Mouse (Mus musculus) megakaryocyte, adult 5-6 weeks (primary cell): Measurements from ENCODE around the gene Zcchc7. TPM values are rescaled to one million over a fixed set of nuclear protein-coding genes. Genes with fewer than 3 reads are reported as not detected.
A peak's percentile ranks its signal among the peaks of the same experiment; 100 is the strongest.

Source experiments
- ATAC-seq: 2 replicates; pipeline ENCODE4 v1.8.0; 2016; ENCODE audit warnings: mild to moderate bottlenecking, inconsistent platforms; ENCODE audit not compliant: poor library complexity, severe bottlenecking
- total RNA-seq, 2 experiments: library from RNA; stranded (forward) in 1 of 2; stranded (reverse) in 1 of 2; fragments of 153-499, 151-499 nt in 1 of 2; fragments of 221-1000, 200-1000 nt in 1 of 2; gene quantifications; 2 replicates each; pipeline versions ENCODE4 v1.2.3 to v1.2.4; 2015 to 2017

The Zcchc7 gene
- total RNA-seq, 2 experiments from 2014 or later: 30.9 to 113 TPM

- ATAC-seq: no peak
Observed at GRCm38 (mm10) chr4:44953041-44953440, 197.4 kb downstream of the Zcchc7 start.

- no peak for ATAC-seq
Observed at GRCm38 (mm10) chr4:44958776-44959175, 203.1 kb downstream of the Zcchc7 start.

DNA sequence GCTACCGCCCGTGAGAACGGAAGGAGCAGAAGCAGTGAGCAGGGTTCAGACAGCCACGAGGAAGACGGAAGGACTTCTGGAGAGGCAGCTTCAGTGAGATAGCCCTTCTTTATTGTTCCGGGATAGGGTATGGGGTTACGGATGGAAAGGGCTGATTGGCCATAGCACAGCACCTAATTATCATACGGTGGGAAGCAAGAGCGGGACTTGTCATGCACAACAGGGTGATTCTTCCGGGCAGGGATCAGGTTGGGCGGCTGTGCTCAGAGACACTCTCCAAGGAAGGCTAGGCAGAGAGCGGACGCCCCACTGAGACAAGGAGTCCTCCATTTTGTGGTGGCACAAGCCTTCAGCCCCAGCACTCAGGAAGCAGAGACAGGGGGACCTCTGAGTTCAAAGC lies 203.5 kb downstream of the Zcchc7 start:
- no peak for ATAC-seq

- no peak for ATAC-seq
Observed at GRCm38 (mm10) chr4:44963156-44963555, 207.5 kb downstream of the Zcchc7 start.

DNA sequence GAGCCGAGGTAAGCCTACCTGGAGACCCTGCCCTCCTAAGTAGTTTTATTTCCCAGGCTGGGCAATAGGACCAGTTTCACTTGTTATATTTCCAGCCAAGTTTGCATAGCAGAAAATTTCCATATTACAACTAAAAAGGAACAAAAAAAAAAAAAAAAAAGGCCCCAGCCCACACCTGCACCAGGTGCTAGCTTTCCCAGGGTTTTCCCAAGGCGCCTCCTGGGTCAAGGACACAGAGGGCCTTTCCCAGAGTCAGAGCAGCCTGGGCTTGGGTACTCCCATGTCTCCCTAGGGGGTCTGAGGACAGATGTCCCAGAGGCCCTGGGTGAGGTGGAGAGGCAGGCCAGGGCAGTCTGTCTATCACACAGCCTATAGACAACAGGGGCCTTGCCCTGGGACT lies 209.5 kb downstream of the Zcchc7 start:
- no peak for ATAC-seq

DNA sequence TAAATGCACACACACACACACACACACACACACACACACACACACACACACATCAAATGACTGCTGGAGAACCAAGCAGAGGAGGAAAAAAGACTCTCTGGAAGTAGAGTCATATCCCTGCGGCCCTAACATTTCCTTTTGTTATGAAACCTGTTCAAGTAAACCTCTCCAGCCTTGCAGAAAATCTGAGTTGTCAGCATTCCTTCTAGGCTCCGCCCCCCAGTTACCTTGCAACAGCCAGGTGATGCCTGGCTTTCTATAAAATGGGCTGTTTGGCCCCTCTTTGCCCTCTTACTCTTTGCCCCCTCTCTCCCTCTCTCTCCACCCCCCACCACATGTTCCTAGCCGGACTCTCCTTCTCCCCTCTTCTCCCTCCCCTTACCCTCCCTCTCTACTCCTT lies 210.1 kb downstream of the Zcchc7 start:
- ATAC-seq: no peak

GRCm38 (mm10) chr4:44967402-44967801 lies 211.7 kb downstream of the Zcchc7 start:
- no peak for ATAC-seq

DNA sequence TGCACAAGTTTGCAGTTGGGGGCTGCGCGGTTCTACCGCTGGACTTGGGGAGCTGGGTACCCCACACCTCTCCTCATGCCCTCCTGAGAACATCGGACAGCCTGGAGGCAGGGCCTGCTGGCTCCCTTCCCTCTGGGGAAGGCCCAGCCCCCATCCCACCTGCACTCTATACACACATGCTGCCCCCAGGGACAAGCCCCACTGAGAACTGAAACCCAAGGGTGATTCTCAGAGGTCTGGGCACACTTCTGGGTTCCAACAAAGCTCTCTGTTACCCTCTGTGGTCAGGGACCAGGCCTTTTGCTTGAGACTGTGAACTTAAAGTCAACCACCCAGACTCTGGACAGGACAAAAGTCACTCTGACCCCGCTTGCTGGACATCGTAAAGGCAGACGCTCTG lies 214.4 kb downstream of the Zcchc7 start:
- no peak for ATAC-seq

GRCm38 (mm10) chr4:44970612-44971110 lies 215.0 kb downstream of the Zcchc7 start:
- ATAC-seq: peak; percentile 58; the same call in 1 of the 2 replicates

GRCm38 (mm10) chr4:44973450-44973849 lies 217.8 kb downstream of the Zcchc7 start:
- peak; percentile 95 for ATAC-seq

- ATAC-seq: no peak
Observed at GRCm38 (mm10) chr4:44973871-44974270, 218.2 kb downstream of the Zcchc7 start.

GRCm38 (mm10) chr4:44974331-44974730 lies 218.7 kb downstream of the Zcchc7 start:
- ATAC-seq: no peak

DNA sequence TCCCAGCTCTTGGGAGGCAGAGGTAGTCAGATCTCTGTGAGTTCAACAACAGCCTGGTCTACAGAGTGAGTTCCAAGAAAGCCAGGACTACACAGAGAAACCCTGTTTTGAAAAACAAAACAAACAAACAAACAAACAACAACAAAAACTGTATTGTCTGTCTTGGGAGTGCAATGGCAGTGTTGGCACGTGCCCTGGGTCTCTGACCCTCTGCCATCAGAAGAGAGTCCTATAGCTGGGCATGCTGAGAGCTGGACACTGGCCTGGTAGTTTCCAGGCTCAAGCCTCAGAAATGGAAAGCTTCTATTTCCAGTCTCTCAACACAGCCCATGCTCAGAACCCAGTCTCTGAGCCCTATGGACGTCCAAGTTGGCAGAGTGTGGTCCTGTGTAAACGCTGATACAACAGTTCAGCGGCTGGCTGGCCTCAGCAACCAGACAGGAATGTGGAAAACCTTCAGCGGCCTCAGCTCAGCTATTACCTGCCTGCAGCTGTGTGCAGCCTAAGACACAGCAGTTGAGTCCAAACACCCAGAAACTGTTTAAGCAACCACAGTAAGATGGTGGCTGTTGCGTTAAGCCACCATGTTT lies 220.4 kb downstream of the Zcchc7 start:
- no peak for ATAC-seq

- ATAC-seq: no peak
Observed at GRCm38 (mm10) chr4:44976921-44977710, 221.4 kb downstream of the Zcchc7 start.

DNA sequence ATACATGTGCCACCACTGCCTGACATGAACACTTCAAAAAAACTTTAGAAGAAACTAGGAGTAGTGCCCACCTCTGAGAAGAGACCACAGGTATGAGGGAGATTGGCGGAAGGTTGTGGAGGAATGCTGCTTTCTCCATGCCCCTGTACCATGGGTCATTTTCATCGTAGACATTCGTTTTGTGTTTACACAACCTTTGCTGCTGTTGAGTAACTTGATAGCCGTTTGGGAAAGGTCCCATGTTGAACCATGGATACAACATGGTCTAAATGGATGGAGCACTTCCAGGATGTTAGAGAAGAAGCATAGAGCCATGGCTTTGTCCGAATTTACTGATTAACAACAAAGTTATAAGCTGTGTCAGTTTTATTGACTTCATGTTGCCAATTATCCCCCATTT lies 222.5 kb downstream of the Zcchc7 start:
- no peak for ATAC-seq

- ATAC-seq: no peak
Observed at GRCm38 (mm10) chr4:44979794-44980338, 224.2 kb downstream of the Zcchc7 start.

GRCm38 (mm10) chr4:44981280-44981973 lies 225.8 kb downstream of the Zcchc7 start, which contains the start of gene Grhpr:
TSS of gene Grhpr (plus strand) at chr4:44981395.
- ATAC-seq: peak; percentile 91
